Mouse (Mus musculus): ENCODE measurements around the gene Igdcc3. TPM values are rescaled to one million over a fixed set of nuclear protein-coding genes. Genes with fewer than 3 reads are reported as not detected.
A peak's percentile ranks its signal among the peaks of the same experiment; 100 is the strongest.

The Igdcc3 gene
- polyA plus RNA-seq, 1 experiment from 2014 or later, result 0.33 TPM

DNA sequence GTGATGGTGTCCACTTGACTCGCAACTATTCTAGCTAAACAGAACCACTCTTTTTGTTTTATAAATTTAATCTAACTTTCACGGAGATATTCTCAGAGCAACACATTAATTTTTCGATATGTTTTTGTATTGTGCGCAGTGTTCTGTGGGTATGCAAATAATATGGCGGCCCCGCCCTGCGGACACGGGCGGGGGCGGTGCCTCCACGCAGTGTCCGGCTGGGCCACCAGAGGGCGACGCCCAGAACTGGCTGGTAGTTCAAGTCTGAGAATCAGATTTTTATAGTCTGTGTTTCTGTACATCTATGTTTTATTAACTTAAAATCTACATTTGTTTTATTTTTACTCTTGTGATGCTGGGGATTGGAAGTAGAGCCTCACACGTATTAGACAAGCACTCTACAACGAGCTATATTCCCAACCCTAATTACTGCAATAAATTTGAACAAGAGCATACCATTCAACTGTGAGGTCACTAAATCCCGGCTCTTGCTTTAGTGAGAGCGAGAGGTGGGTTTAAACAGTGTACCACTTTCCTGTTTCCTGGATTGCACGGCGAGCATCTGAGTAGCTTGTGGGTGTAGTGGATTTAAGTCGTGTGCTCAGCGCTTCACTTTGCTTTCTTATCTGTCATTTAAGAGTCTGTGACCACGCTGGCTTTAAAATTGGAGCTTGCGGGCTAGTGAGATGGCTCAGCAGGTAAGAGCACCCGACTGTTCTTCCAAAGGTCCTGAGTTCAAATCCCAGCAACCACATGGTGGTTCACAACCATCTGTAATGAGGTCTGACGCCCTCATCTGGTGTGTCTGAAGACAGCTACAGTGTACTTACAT is 56.0 kb downstream of the Igdcc3 start:
- no peaks in the 10 kb centered on the region for H3K27me3 ChIP-seq (replicated peaks; ENCODE audit: insufficient read depth, low read length)
- H3K9me3 ChIP-seq (ENCODE audit: low read length), result no peaks in the 10 kb centered on the region
- peaks cover 4% of the 10 kb centered on the region; the same call in 1 of the 2 replicates for H3K4me1 ChIP-seq (ENCODE audit: insufficient read depth, low read depth, low read length)
- peak overlapping the region; percentile 81 for H3K27ac ChIP-seq (ENCODE audit: low read length)
- H3K4me2 ChIP-seq (replicated peaks; ENCODE audit: low read depth, low read length), result peak overlapping the region; percentile 25; the same call in 1 of the 2 replicates
- H3K36me3 ChIP-seq (ENCODE audit: insufficient read depth, low read length), result no peaks in the 10 kb centered on the region
- peak; percentile 92 for DNase-seq (ENCODE audit: low spot score)
- peak; percentile 81 for ATAC-seq
- H3K4me3 ChIP-seq (ENCODE audit: low read depth, low read length), result peak overlapping the region; percentile 14; the same call in 1 of the 2 replicates
- peak; percentile 79; the same call in 1 of the 2 replicates for TF ChIP-seq EP300 (IDR thresholded peaks at IDR 0.05)
- peak; percentile 84 for TF ChIP-seq CTCF (IDR thresholded peaks at IDR 0.05)
- 12% methylated on average over 26 of the region's 26 CpGs for whole genome bisulfite sequencing
- H3K9ac ChIP-seq (replicated peaks; ENCODE audit: low read depth), result peak overlapping the region; percentile 30; the same call in 1 of the 2 replicates

DNA sequence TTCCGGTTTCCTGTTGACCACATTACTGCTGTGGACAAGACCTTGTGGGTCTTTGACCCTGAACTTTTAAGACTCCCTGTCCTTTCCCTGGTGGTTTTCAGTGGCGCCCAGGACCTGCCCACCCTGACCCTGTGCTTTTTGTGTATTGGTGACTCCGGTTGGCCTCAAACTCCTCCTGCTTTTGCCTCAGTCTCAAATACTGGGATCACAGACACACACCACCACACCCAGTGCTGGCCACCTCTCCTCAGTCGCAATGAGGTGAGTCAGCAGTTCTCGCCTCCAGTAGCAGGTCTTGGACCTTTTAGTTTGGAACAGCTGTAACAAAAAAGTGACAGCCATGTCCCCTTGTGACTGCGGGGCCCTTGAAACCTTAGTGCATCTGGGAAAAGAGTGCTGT is 56.8 kb downstream of the Igdcc3 start:
- Histone ChIP-seq H3K27ac (ENCODE audit: low read length) (no peak overlapping the region), H3K4me2 (replicated peaks; ENCODE audit: low read depth, low read length) (no peak overlapping the region), H3K9me3 (ENCODE audit: low read length) (no peaks in the 10 kb centered on the region), H3K4me3 (ENCODE audit: low read depth, low read length) (no peak overlapping the region), H3K9ac (replicated peaks; ENCODE audit: low read depth) (no peak overlapping the region), H3K36me3 (ENCODE audit: insufficient read depth, low read length) (no peaks in the 10 kb centered on the region), H3K4me1 (ENCODE audit: insufficient read depth, low read depth, low read length) (peaks cover 4% of the 10 kb centered on the region; the same call in 1 of the 2 replicates), H3K27me3 (replicated peaks; ENCODE audit: insufficient read depth, low read length) (no peaks in the 10 kb centered on the region)
- DNase-seq (ENCODE audit: low spot score), result no peak
- 86% methylated on average over 6 of the region's 6 CpGs for WGBS
- no peak for TF ChIP-seq EP300 (IDR thresholded peaks at IDR 0.05)
- no peak for TF ChIP-seq CTCF (IDR thresholded peaks at IDR 0.05)
- ATAC-seq, result no peak

DNA sequence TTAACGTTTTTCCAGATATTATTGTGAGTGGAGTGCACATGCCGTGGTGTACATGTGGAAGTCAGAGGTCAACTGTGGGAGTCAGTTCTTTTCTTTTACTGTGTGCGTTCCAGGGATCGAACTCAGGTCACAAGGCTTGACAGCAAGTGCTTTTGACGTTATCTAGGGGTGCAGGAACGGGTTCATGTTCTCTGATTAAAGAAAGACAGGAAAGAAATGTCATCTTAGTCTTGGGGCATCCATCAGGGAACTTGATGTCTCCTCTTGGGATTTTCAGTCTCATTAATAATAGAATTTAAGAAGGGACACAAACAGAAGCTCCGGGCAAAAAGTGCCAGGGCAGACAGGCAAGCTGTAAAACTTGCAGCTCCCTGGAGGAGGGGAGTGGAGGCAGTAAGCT is 58.7 kb downstream of the Igdcc3 start:
- Histone ChIP-seq H3K27me3 (replicated peaks; ENCODE audit: insufficient read depth, low read length) (no peaks in the 10 kb centered on the region), H3K27ac (ENCODE audit: low read length) (peak overlapping the region; percentile 49), H3K9me3 (ENCODE audit: low read length) (no peaks in the 10 kb centered on the region), H3K9ac (replicated peaks; ENCODE audit: low read depth) (no peak overlapping the region), H3K4me1 (ENCODE audit: insufficient read depth, low read depth, low read length) (peaks cover 4% of the 10 kb centered on the region; the same call in 1 of the 2 replicates), H3K36me3 (ENCODE audit: insufficient read depth, low read length) (no peaks in the 10 kb centered on the region), H3K4me2 (replicated peaks; ENCODE audit: low read depth, low read length) (no peak overlapping the region), H3K4me3 (ENCODE audit: low read depth, low read length) (no peak overlapping the region)
- TF ChIP-seq EP300 (IDR thresholded peaks at IDR 0.05), result no peak
- no peak for TF ChIP-seq CTCF (IDR thresholded peaks at IDR 0.05)
- 23% methylated on average over 7 of the region's 7 CpGs for WGBS
- ATAC-seq (no peak), DNase-seq (ENCODE audit: low spot score) (no peak)

DNA sequence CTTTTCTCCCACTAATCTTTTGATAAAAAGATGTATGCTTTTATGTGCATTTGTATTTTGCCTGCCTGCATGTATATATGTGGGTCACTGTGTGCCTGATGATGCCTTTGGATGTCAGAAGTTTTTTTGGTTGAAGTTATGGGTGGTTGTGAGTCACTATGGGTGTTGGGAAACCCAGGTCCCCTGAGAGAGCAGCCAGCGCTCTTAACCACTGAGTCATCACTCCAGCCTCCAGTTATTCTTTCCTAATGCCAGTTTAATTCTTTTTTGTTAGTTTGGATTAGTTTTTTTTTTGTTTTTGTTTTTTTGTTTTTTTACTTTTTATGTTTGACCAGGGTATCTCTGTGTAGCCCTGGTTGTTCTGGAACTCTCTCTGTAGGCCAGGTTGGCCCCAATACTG is 59.6 kb downstream of the Igdcc3 start:
- no peaks in the 10 kb centered on the region for H3K27me3 ChIP-seq (replicated peaks; ENCODE audit: insufficient read depth, low read length)
- ATAC-seq, result peak; percentile 18; the same call in 1 of the 2 replicates
- peak overlapping the region; percentile 80 for H3K27ac ChIP-seq (ENCODE audit: low read length)
- no peaks in the 10 kb centered on the region for H3K9me3 ChIP-seq (ENCODE audit: low read length)
- no peak overlapping the region for H3K9ac ChIP-seq (replicated peaks; ENCODE audit: low read depth)
- H3K4me3 ChIP-seq (ENCODE audit: low read depth, low read length), result no peak overlapping the region
- peak; percentile 95 for DNase-seq (ENCODE audit: low spot score)
- H3K36me3 ChIP-seq (ENCODE audit: insufficient read depth, low read length), result no peaks in the 10 kb centered on the region
- no peak overlapping the region for H3K4me2 ChIP-seq (replicated peaks; ENCODE audit: low read depth, low read length)
- no peak for TF ChIP-seq CTCF (IDR thresholded peaks at IDR 0.05)
- TF ChIP-seq EP300 (IDR thresholded peaks at IDR 0.05), result no peak; the same call in 1 of the 2 replicates
- WGBS, result 41% methylated on average over 1 of the region's 1 CpGs
- H3K4me1 ChIP-seq (ENCODE audit: insufficient read depth, low read depth, low read length), result peaks cover 4% of the 10 kb centered on the region; the same call in 1 of the 2 replicates

DNA sequence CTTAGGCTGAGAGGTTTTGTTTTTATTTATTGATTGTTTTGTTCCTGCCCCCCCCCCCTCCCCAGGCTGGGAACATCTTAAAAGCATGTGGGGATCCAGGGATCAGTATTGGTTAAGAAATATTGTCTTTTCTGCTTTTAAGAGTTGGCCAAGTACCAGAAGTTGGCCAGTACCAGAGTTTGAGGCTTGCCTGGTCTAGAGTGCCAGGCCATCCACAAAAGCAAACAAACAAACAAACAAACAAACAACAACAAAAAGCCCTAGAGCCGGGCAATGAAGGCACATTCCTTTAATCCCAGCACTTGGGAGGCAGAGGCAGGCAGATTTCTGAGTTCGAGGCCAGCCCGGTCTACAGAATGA is 60.0 kb downstream of the Igdcc3 start:
- peak overlapping the region; percentile 80 for H3K27ac ChIP-seq (ENCODE audit: low read length)
- H3K4me3 ChIP-seq (ENCODE audit: low read depth, low read length), result no peak overlapping the region
- H3K9me3 ChIP-seq (ENCODE audit: low read length), result no peaks in the 10 kb centered on the region
- DNase-seq (ENCODE audit: low spot score) (peak; percentile 31), ATAC-seq (no peak)
- 0 out of 2 replicates have a peak, but pooled peaks cover 2% of the 10 kb centered on the region for H3K4me1 ChIP-seq (ENCODE audit: insufficient read depth, low read depth, low read length)
- WGBS, result 53% methylated on average over 3 of the region's 3 CpGs
- no peak for TF ChIP-seq CTCF (IDR thresholded peaks at IDR 0.05)
- TF ChIP-seq EP300 (IDR thresholded peaks at IDR 0.05), result no peak
- no peaks in the 10 kb centered on the region for H3K27me3 ChIP-seq (replicated peaks; ENCODE audit: insufficient read depth, low read length)
- no peaks in the 10 kb centered on the region for H3K36me3 ChIP-seq (ENCODE audit: insufficient read depth, low read length)
- no peak overlapping the region for H3K4me2 ChIP-seq (replicated peaks; ENCODE audit: low read depth, low read length)
- H3K9ac ChIP-seq (replicated peaks; ENCODE audit: low read depth), result no peak overlapping the region

DNA sequence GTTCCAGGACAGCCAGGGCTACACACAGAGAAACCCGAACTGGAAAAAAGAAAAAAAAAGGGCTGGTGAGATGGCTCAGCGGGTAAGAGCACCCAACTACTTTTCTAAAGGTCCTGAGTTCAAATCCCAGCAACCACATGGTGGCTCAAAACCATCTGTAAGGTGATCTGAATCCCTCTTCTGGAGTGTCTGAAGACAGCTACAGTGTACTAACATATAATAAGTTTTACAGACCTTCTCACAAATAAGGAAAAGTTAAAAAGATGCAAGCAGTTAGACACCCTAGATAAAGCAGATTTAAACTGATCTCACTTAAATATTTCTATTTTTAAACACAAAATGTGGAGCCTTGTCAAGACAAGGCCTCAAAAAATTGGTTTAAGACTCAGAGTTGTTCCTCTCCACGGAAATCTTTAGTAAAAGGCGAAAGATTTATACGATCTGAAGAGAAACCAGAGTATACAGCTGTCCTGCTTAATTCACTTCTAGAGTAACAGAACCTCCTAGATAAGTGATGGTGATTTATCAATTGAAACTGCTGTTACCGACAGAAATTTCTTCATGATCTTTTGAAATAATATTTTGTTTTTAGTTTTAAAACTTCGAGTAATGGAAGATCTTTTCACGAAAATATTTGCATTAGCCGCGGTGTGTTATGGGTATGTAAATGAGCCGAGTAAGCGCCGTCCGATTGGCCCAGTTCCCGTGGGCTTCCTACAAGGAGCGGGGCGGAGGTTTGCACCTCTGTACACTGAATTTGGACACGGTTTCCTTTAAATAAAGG is 60.6 kb downstream of the Igdcc3 start:
- Histone ChIP-seq H3K27ac (ENCODE audit: low read length) (peak overlapping the region; percentile 80), H3K36me3 (ENCODE audit: insufficient read depth, low read length) (no peaks in the 10 kb centered on the region), H3K4me3 (ENCODE audit: low read depth, low read length) (peak overlapping the region; percentile 38), H3K9me3 (ENCODE audit: low read length) (no peaks in the 10 kb centered on the region), H3K27me3 (replicated peaks; ENCODE audit: insufficient read depth, low read length) (no peaks in the 10 kb centered on the region), H3K4me1 (ENCODE audit: insufficient read depth, low read depth, low read length) (no peaks in the 10 kb centered on the region), H3K9ac (replicated peaks; ENCODE audit: low read depth) (peak overlapping the region; percentile 51), H3K4me2 (replicated peaks; ENCODE audit: low read depth, low read length) (peak overlapping the region; percentile 63)
- TF ChIP-seq CTCF (IDR thresholded peaks at IDR 0.05) (no peak), EP300 (IDR thresholded peaks at IDR 0.05) (peak; percentile 91; the same call in 1 of the 2 replicates)
- ATAC-seq, result peak; percentile 91
- DNase-seq (ENCODE audit: low spot score), result peak; percentile 97
- 1% methylated on average over 18 of the region's 18 CpGs for WGBS

Data from lung, postnatal 0 days (tissue).